Comparison of ENCODE assay signal across 16 mouse cellular contexts in genomic region chr10:12662035-12662434, GRCm38 (mm10).
DNase-seq lines count a peak whose midpoint lies in the region; ATAC-seq and TF ChIP-seq lines count a peak whose summit lies in the region.
"Had no signal": no experiment of that assay in that cellular context is flagged by ENCODE, and none has a peak within 500 bp of the region (broad histone marks: within the 10 kb centered on the region; RNA-seq: fewer than 3 reads in every experiment).

No protein-coding gene starts in this region.

- H3K36me3 ChIP-seq in kidney, adult 2 months (ENCODE audit: control insufficient read depth, insufficient read depth, low read length): peaks cover 6% of the 10 kb centered on the region
- no peaks in the 10 kb centered on the region for H3K36me3 ChIP-seq in CH12.LX (replicated peaks in 1 of 2; ENCODE audit: control insufficient read depth in 1 of 2, insufficient read depth in 1 of 2, low read length in 1 of 2)
- H3K36me3 ChIP-seq in thymus, adult 2 months (ENCODE audit: control insufficient read depth, insufficient read depth, low read length): peaks cover 44% of the 10 kb centered on the region

- H3K4me3 ChIP-seq in kidney, adult 2 months (ENCODE audit: insufficient read depth, low read depth, low read length): no peak overlapping the region
- no peak overlapping the region for H3K4me3 ChIP-seq in CH12.LX (replicated peaks in 1 of 3; ENCODE audit: low read depth in 2 of 3, low read length in 2 of 3, poor library complexity in 1 of 3)
- no peak overlapping the region for H3K4me3 ChIP-seq in thymus, adult 2 months (ENCODE audit: control insufficient read depth, insufficient read depth, low read length)
- H3K4me3 ChIP-seq: forebrain, embryonic 10.5 days; limb, embryonic 13.5 days had no signal

- 0 out of 2 replicates have a peak, but pooled peaks have one; percentile 20 for TF ChIP-seq CTCF in kidney, adult 2 months (conservative IDR thresholded peaks at IDR 0.05; ENCODE audit: insufficient read depth, insufficient read length, low read depth, low read length)
- TF ChIP-seq CTCF in CH12.LX (conservative IDR thresholded peaks at IDR 0.05 in 1 of 2, IDR thresholded peaks at IDR 0.05 in 1 of 2; ENCODE audit: low read depth in 2 of 2, low read length in 2 of 2): peak; percentile 31 to 44; a peak in 3 of 4 replicates
- peak; percentile 27; the same call in 1 of the 2 replicates for TF ChIP-seq CTCF in brain, embryonic 14.5 days (IDR thresholded peaks at IDR 0.05; ENCODE audit: borderline replicate concordance, extremely low read depth, insufficient read depth, insufficient read length)
- no peak for TF ChIP-seq CTCF in thymus, adult 2 months (IDR thresholded peaks at IDR 0.05; ENCODE audit: borderline replicate concordance, control insufficient read depth, extremely low read depth, insufficient read depth, low read length, poor library complexity)

- H3K9ac ChIP-seq in CH12.LX (ENCODE audit: insufficient read depth, low read depth): no peak overlapping the region
- H3K9ac ChIP-seq: limb, embryonic 13.5 days had no signal

- ATAC-seq in frontal cortex, adult (ENCODE audit: low TSS enrichment): no peak

- in situ Hi-C loops in CH12.LX (cut with MboI; ENCODE audit: low pct_ligation_motif_present, low pct_unique_long_range_greater_than_20kb, low sequenced_read_pairs): no loop called here

- no peak for TF ChIP-seq RAD21 in CH12.LX (IDR thresholded peaks at IDR 0.05; ENCODE audit: low read depth, low read length)

- dilution Hi-C loops in CH12.LX (cut with MboI; ENCODE audit: extremely low pct_ligation_motif_present, extremely low pct_unique_long_range_greater_than_20kb, low sequenced_read_pairs): no loop called here

- peaks cover 4% of the 10 kb centered on the region for H3K9me3 ChIP-seq in CH12.LX (replicated peaks; ENCODE audit: low read length)

- H3K79me2 ChIP-seq in CH12.LX (replicated peaks; ENCODE audit: control insufficient read depth, extremely low read depth, insufficient read depth, poor library complexity, severe bottlenecking): no peaks in the 10 kb centered on the region

- H3K27ac ChIP-seq in kidney, adult 2 months (ENCODE audit: insufficient read depth, low read depth, low read length): no peak overlapping the region
- no peak overlapping the region for H3K27ac ChIP-seq in CH12.LX (ENCODE audit: insufficient read depth, low read depth)
- no peak overlapping the region for H3K27ac ChIP-seq in thymus, adult 2 months (ENCODE audit: control insufficient read depth, insufficient read depth, low read length)
- H3K27ac ChIP-seq: forebrain, embryonic 10.5 days; limb, embryonic 13.5 days had no signal

- 95% methylated on average over 4 of the region's 4 CpGs for WGBS in kidney, adult 2 months
- 97% methylated on average over 4 of the region's 4 CpGs for WGBS in thymus, adult 2 months

- no peak for DNase-seq in kidney, adult 2 months
- no peak for DNase-seq in kidney, postnatal 36 days
- peak; percentile 8 for DNase-seq in 416B (ENCODE audit: low read depth)
- peak; percentile 3 for DNase-seq in CH12.LX (ENCODE audit: extremely low read depth)
- DNase-seq in brain, embryonic 14.5 days (ENCODE audit: low read depth): no peak
- no peak for DNase-seq in thymus, adult 2 months
- DNase-seq: adrenal gland, postnatal 36 days; cerebellum, adult 11-12 months; gastrocnemius, postnatal 36 days; heart, postnatal 10 days; kidney, adult 18-20 months; lung, postnatal 14 days; right cerebral cortex, postnatal 14 days had no signal

- no peak for TF ChIP-seq POLR2A in kidney, adult 2 months (IDR thresholded peaks at IDR 0.05; ENCODE audit: low read depth, low read length)
- TF ChIP-seq POLR2A in CH12.LX (IDR thresholded peaks at IDR 0.05; ENCODE audit: low read depth, low read length): no peak
- no peak for TF ChIP-seq POLR2A in brain, embryonic 14.5 days (IDR thresholded peaks at IDR 0.05; ENCODE audit: borderline replicate concordance, extremely low read depth, insufficient read depth, insufficient read length, poor library complexity, severe bottlenecking)
- no peak for TF ChIP-seq POLR2A in thymus, adult 2 months (IDR thresholded peaks at IDR 0.05; ENCODE audit: control insufficient read depth, extremely low read depth, insufficient read depth, low read length, poor library complexity)

- no peak overlapping the region for H3K4me2 ChIP-seq in CH12.LX (ENCODE audit: insufficient read depth, low read depth, poor library complexity, severe bottlenecking)
- H3K4me2 ChIP-seq: limb, embryonic 13.5 days had no signal

- TF ChIP-seq EP300 in CH12.LX (IDR thresholded peaks at IDR 0.05; ENCODE audit: low read length): no peak

- no peaks in the 10 kb centered on the region for H3K27me3 ChIP-seq in kidney, adult 2 months (replicated peaks; ENCODE audit: control insufficient read depth, insufficient read depth, low read length)
- no peaks in the 10 kb centered on the region for H3K27me3 ChIP-seq in CH12.LX (replicated peaks)
- no peaks in the 10 kb centered on the region for H3K27me3 ChIP-seq in thymus, adult 2 months (ENCODE audit: control insufficient read depth, insufficient read depth, low read length)
- H3K27me3 ChIP-seq: limb, embryonic 13.5 days had no signal

- H3K4me1 ChIP-seq in kidney, adult 2 months (ENCODE audit: control insufficient read depth, insufficient read depth, low read length): no peaks in the 10 kb centered on the region
- H3K4me1 ChIP-seq in CH12.LX (ENCODE audit: control insufficient read depth in 1 of 2, insufficient read depth in 2 of 2): peaks cover 0 to 18% of the 10 kb centered on the region in 2 experiments; a peak in 2 of 4 replicates
- H3K4me1 ChIP-seq in thymus, adult 2 months (replicated peaks; ENCODE audit: control insufficient read depth, insufficient read depth, low read length): no peaks in the 10 kb centered on the region
- H3K4me1 ChIP-seq: forebrain, embryonic 10.5 days had no signal

TF ChIP-seq in CH12.LX, 34 proteins besides CTCF, POLR2A, EP300 and RAD21:
- TF ChIP-seq KAT2A (IDR thresholded peaks at IDR 0.05; ENCODE audit: insufficient replicate concordance, low read length) (no peak), HCFC1 (IDR thresholded peaks at IDR 0.05; ENCODE audit: low read depth, low read length) (no peak), USF2 (conservative IDR thresholded peaks at IDR 0.05; ENCODE audit: low read depth, low read length) (no peak), MAX (IDR thresholded peaks at IDR 0.05; ENCODE audit: low read length) (no peak), UBTF (IDR thresholded peaks at IDR 0.05; ENCODE audit: low read depth, low read length) (no peak), TCF12 (IDR thresholded peaks at IDR 0.05; ENCODE audit: low read depth, low read length) (no peak), USF1 (IDR thresholded peaks at IDR 0.05; ENCODE audit: low read depth, low read length) (no peak), ELF1 (IDR thresholded peaks at IDR 0.05; ENCODE audit: low read depth, low read length) (no peak), MEF2A (IDR thresholded peaks at IDR 0.05; ENCODE audit: borderline replicate concordance, low read depth, low read length) (no peak), ZNF384 (IDR thresholded peaks at IDR 0.05; ENCODE audit: low read depth, low read length) (no peak), MAZ (IDR thresholded peaks at IDR 0.05; ENCODE audit: low read depth, low read length) (no peak), SIN3A (IDR thresholded peaks at IDR 0.05; ENCODE audit: low read length) (no peak), JUND (conservative IDR thresholded peaks at IDR 0.05; ENCODE audit: low read depth, low read length) (no peak), IRF4 (IDR thresholded peaks at IDR 0.05; ENCODE audit: low read depth, low read length) (no peak), PAX5 (IDR thresholded peaks at IDR 0.05; ENCODE audit: low read length) (no peak), CHD1 (IDR thresholded peaks at IDR 0.05; ENCODE audit: low read depth, low read length) (no peak), MYC (IDR thresholded peaks at IDR 0.05; ENCODE audit: low read depth, low read length) (no peak), ZMIZ1 (IDR thresholded peaks at IDR 0.05; ENCODE audit: low read depth, low read length) (no peak), SMC3 (IDR thresholded peaks at IDR 0.05; ENCODE audit: low read depth, low read length) (no peak)
TF ChIP-seq in CH12.LX: peak in this region for 0.

Comparison
In these comparisons a context has a peak if more than half of its experiments do, and no peak if none do; other contexts are left out.
1. DNase-seq: peak in 416B (single experiment) and CH12.LX (single experiment); none in kidney, adult 2 months (single experiment), kidney, postnatal 36 days (0 of 2), brain, embryonic 14.5 days (single experiment) and thymus, adult 2 months (single experiment).